Comparison of ENCODE assay signal across 23 mouse cellular contexts in the genomic region with DNA sequence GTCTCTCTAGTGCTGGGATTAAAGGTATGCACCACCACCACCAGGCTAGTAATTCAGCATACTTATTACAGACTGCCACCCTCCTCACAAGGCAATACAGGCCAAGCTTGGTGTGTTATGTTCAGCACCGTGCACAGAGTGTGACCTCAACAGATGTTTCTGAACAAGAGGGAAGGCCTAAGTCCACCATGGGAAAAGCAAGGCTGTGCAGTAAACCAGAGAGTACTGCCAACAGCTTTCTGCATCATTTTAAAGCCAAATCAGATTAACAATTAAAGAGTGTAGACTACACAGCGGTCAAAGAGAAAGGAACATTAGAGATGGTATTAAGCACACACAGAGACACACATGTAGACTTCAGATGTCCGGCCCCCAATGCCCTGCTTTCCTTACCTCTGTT. TPM values are rescaled to one million over a fixed set of nuclear protein-coding genes. Genes with fewer than 3 reads are reported as not detected.
DNase-seq lines count a peak whose midpoint lies in the region; ATAC-seq lines count a peak whose summit lies in the region.
"Had no signal": no experiment of that assay in that cellular context is flagged by ENCODE, and none has a peak within 500 bp of the region (broad histone marks: within the 10 kb centered on the region; RNA-seq: fewer than 3 reads in every experiment).

No protein-coding gene starts in this region.

- peak; percentile 45 for DNase-seq in kidney, adult 9 months
- no peak for DNase-seq in kidney, adult 11 months
- no peak for DNase-seq in liver, embryonic 11.5 days (ENCODE audit: low spot score)
- DNase-seq in MN1 (ENCODE audit: low spot score), result peak; percentile 46
- DNase-seq: adrenal gland, postnatal 10 days; adrenal gland, postnatal 36 days; cerebellum, adult 18-20 months; cerebellum, adult 9-10 months; cerebellum, postnatal 14 days; gastrocnemius, adult 2 months; gastrocnemius, postnatal 14 days; heart, postnatal 14 days; heart, postnatal 4 days had no signal

- WGBS in liver, embryonic 15.5 days (ENCODE audit: insufficient replicate concordance), result 79% methylated on average over 3 of the region's 3 CpGs
- 97% methylated on average over 3 of the region's 3 CpGs for WGBS in liver, embryonic 11.5 days
- WGBS in hindbrain, embryonic 16.5 days, result 86% methylated on average over 3 of the region's 3 CpGs

- no peaks in the 10 kb centered on the region for H3K9me3 ChIP-seq in liver, embryonic 15.5 days (replicated peaks)
- no peaks in the 10 kb centered on the region for H3K9me3 ChIP-seq in liver, embryonic 11.5 days (ENCODE audit: control insufficient read depth, low read length)
- no peaks in the 10 kb centered on the region for H3K9me3 ChIP-seq in hindbrain, embryonic 16.5 days (ENCODE audit: control insufficient read depth, low read length)
- H3K9me3 ChIP-seq: forebrain, embryonic 10.5 days; forebrain, embryonic 13.5 days; heart, embryonic 12.5 days; heart, embryonic 15.5 days had no signal

- no peak overlapping the region for H3K4me3 ChIP-seq in liver, embryonic 15.5 days (replicated peaks)
- H3K4me3 ChIP-seq in liver, embryonic 11.5 days (ENCODE audit: low read depth, low read length), result no peak overlapping the region
- H3K4me3 ChIP-seq in hindbrain, embryonic 16.5 days (ENCODE audit: low read length), result no peak overlapping the region
- H3K4me3 ChIP-seq: forebrain, embryonic 10.5 days; forebrain, embryonic 13.5 days; gastrocnemius, adult 2 months; heart, embryonic 12.5 days; heart, embryonic 15.5 days had no signal

- 0 out of 2 replicates have a peak overlapping the region, but pooled peaks have one; percentile 43 for H3K27ac ChIP-seq in liver, embryonic 15.5 days (replicated peaks)
- H3K27ac ChIP-seq in liver, embryonic 11.5 days (ENCODE audit: low read depth, low read length), result no peak overlapping the region
- H3K27ac ChIP-seq in hindbrain, embryonic 16.5 days (ENCODE audit: low read depth, low read length), result no peak overlapping the region
- H3K27ac ChIP-seq: forebrain, embryonic 10.5 days; forebrain, embryonic 13.5 days; gastrocnemius, adult 2 months; heart, embryonic 15.5 days; hindbrain, embryonic 14.5 days had no signal

- H3K36me3 ChIP-seq in liver, embryonic 15.5 days (replicated peaks), result peaks cover 55% of the 10 kb centered on the region
- 0 out of 2 replicates have a peak, but pooled peaks cover 5% of the 10 kb centered on the region for H3K36me3 ChIP-seq in liver, embryonic 11.5 days (ENCODE audit: control insufficient read depth, insufficient read depth, low read length)
- 0 out of 2 replicates have a peak, but pooled peaks cover 5% of the 10 kb centered on the region for H3K36me3 ChIP-seq in hindbrain, embryonic 16.5 days (ENCODE audit: control insufficient read depth, insufficient read depth, low read length)

- ATAC-seq in liver, embryonic 15.5 days (ENCODE audit: insufficient read depth), result no peak
- ATAC-seq in liver, embryonic 11.5 days (replicated peaks; ENCODE audit: low FRiP score), result no peak
- no peak for ATAC-seq in hindbrain, embryonic 16.5 days
- ATAC-seq: CD4-positive, CD25-positive, alpha-beta regulatory T cell, adult 4 months; forebrain, embryonic 13.5 days; forebrain, embryonic 16.5 days; Patski had no signal

- peaks cover 42% of the 10 kb centered on the region for H3K4me1 ChIP-seq in liver, embryonic 15.5 days (replicated peaks)
- peaks cover 28% of the 10 kb centered on the region for H3K4me1 ChIP-seq in liver, embryonic 11.5 days (replicated peaks; ENCODE audit: control insufficient read depth, insufficient read depth, low read length)
- peaks cover 6% of the 10 kb centered on the region for H3K4me1 ChIP-seq in hindbrain, embryonic 16.5 days (ENCODE audit: control insufficient read depth, insufficient read depth, low read depth, low read length)

- no peak overlapping the region for H3K9ac ChIP-seq in liver, embryonic 15.5 days
- no peak overlapping the region for H3K9ac ChIP-seq in liver, embryonic 11.5 days (ENCODE audit: low read depth, low read length)
- no peak overlapping the region for H3K9ac ChIP-seq in hindbrain, embryonic 16.5 days (ENCODE audit: low read depth, low read length)
- H3K9ac ChIP-seq: forebrain, embryonic 13.5 days; heart, embryonic 12.5 days; heart, embryonic 15.5 days; hindbrain, embryonic 14.5 days had no signal

- H3K4me2 ChIP-seq in liver, embryonic 15.5 days, result no peak overlapping the region
- H3K4me2 ChIP-seq in liver, embryonic 11.5 days, result no peak overlapping the region
- H3K4me2 ChIP-seq in hindbrain, embryonic 16.5 days (ENCODE audit: low read length), result no peak overlapping the region
- H3K4me2 ChIP-seq: forebrain, embryonic 13.5 days; heart, embryonic 12.5 days; heart, embryonic 15.5 days; hindbrain, embryonic 14.5 days had no signal

- H3K27me3 ChIP-seq in liver, embryonic 15.5 days, result no peaks in the 10 kb centered on the region
- no peaks in the 10 kb centered on the region for H3K27me3 ChIP-seq in liver, embryonic 11.5 days (replicated peaks; ENCODE audit: control insufficient read depth, insufficient read depth, low read length)
- no peaks in the 10 kb centered on the region for H3K27me3 ChIP-seq in hindbrain, embryonic 16.5 days (replicated peaks; ENCODE audit: control insufficient read depth, insufficient read depth, low read length)
- H3K27me3 ChIP-seq: forebrain, embryonic 13.5 days; heart, embryonic 12.5 days; heart, embryonic 15.5 days; Patski had no signal

RNA-seq across cellular contexts. Expression of a gene that starts 8.8 kb away (rescaled TPM):
- 28.0 and 29.7 TPM in 2 replicates for polyA plus RNA-seq in liver, embryonic 15.5 days (2015; fragmentation: Nextera tagmentation; extraction: Ambion mirVana)
- polyA plus RNA-seq in liver, embryonic 11.5 days (2014; fragmentation: Nextera tagmentation; extraction: Ambion mirVana), result 35.7 and 37.9 TPM in 2 replicates
- 34.6 and 45.2 TPM in 2 replicates for polyA plus RNA-seq in hindbrain, embryonic 16.5 days (2015; fragmentation: Nextera tagmentation; extraction: Ambion mirVana)

Comparison
In these comparisons a context has a peak if more than half of its experiments do, and no peak if none do; other contexts are left out.
1. DNase-seq: peak in kidney, adult 9 months (single experiment) and MN1 (single experiment); none in kidney, adult 11 months (single experiment) and liver, embryonic 11.5 days (single experiment).